Mouse (Mus musculus): ENCODE results near the gene Myrfl. TPM values are rescaled to one million over a fixed set of nuclear protein-coding genes. Genes with fewer than 3 reads are reported as not detected.

Gene Myrfl
- total and polyA plus RNA-seq, 2 experiments, result not detected

- Histone ChIP-seq H3K4me1 (ENCODE audit: control insufficient read depth, insufficient read depth, low read length) (no peaks in the 10 kb centered on the region), H3K36me3 (ENCODE audit: control insufficient read depth, insufficient read depth, low read length) (no peaks in the 10 kb centered on the region), H3K79me2 (ENCODE audit: control insufficient read depth, insufficient read depth, low read length) (no peaks in the 10 kb centered on the region), H3K9ac (ENCODE audit: low read depth, low read length) (no peak overlapping the region), H3K4me3 (ENCODE audit: insufficient read depth, low read depth, low read length) (no peak overlapping the region), H3K27ac (replicated peaks; ENCODE audit: insufficient read depth, low read depth, low read length) (no peak overlapping the region), H3K27me3 (ENCODE audit: control insufficient read depth, insufficient read depth, low read length) (no peaks in the 10 kb centered on the region)
- WGBS, result 56% methylated on average over 3 of the region's 3 CpGs
- DNase-seq (ENCODE audit: extremely low read depth, low read depth, low spot score), result no peak
- TF ChIP-seq CTCF (IDR thresholded peaks at IDR 0.05; ENCODE audit: low read depth, low read length) (no peak), POLR2A (IDR thresholded peaks at IDR 0.05; ENCODE audit: extremely low read depth, insufficient read depth, low read length) (no peak)
Observed at GRCm38 (mm10) chr10:116884552-116884951, 12.2 kb downstream of the Myrfl start.

DNA sequence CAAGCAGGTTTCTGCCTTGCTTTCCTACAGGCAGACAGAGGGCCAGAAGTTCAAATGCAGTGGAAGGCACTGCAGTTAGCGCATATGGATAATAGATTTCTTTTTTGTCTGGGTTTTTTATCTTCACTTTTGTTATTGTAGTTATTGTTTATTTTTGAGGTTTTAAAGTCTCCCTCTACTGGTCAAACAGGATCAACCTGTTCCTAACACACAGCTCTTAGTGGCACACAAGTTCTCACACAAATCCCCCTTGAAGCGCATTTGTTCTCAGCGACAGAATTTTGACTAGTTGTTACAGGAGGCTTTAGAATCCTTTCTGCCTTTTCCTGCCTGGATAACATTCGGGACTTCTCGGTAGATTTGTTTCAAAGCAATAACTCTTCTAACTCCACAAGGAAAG lies 13.2 kb downstream of the Myrfl start:
- no peak for TF ChIP-seq CTCF (IDR thresholded peaks at IDR 0.05; ENCODE audit: low read depth, low read length)
- no peak for TF ChIP-seq POLR2A (IDR thresholded peaks at IDR 0.05; ENCODE audit: extremely low read depth, insufficient read depth, low read length)
- no peaks in the 10 kb centered on the region for H3K4me1 ChIP-seq (ENCODE audit: control insufficient read depth, insufficient read depth, low read length)

DNA sequence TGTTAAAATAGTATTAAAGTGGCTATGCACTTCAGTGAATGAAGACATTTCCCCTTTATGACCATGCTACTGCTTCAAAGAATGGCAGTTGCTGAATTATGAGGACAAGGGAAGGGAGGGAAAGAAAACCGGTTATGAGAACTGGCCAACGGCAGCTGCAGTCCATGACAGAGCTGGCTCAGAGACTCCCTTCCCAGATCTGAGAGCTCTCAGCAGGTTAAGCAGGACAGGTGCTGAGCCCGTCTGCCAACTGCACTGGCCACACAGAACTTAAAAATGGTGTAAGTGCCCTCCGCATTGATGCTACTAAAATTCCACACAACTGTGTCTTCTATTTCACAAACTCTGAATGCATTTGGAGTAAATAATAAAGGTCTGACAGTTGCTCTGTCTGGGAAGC lies 19.3 kb downstream of the Myrfl start:
- Histone ChIP-seq H3K79me2 (ENCODE audit: control insufficient read depth, insufficient read depth, low read length) (no peaks in the 10 kb centered on the region), H3K36me3 (ENCODE audit: control insufficient read depth, insufficient read depth, low read length) (no peaks in the 10 kb centered on the region), H3K9ac (ENCODE audit: low read depth, low read length) (no peak overlapping the region), H3K4me1 (ENCODE audit: control insufficient read depth, insufficient read depth, low read length) (no peaks in the 10 kb centered on the region), H3K4me3 (ENCODE audit: insufficient read depth, low read depth, low read length) (no peak overlapping the region), H3K27me3 (ENCODE audit: control insufficient read depth, insufficient read depth, low read length) (no peaks in the 10 kb centered on the region), H3K27ac (replicated peaks; ENCODE audit: insufficient read depth, low read depth, low read length) (no peak overlapping the region)
- 95% methylated on average over 4 of the region's 4 CpGs for WGBS
- no peak for DNase-seq (ENCODE audit: extremely low read depth, low read depth, low spot score)
- TF ChIP-seq POLR2A (IDR thresholded peaks at IDR 0.05; ENCODE audit: extremely low read depth, insufficient read depth, low read length) (no peak), CTCF (IDR thresholded peaks at IDR 0.05; ENCODE audit: low read depth, low read length) (no peak)

More for the DNA sequence above, 13.2 kb downstream of the Myrfl start:
- H3K36me3 ChIP-seq (ENCODE audit: control insufficient read depth, insufficient read depth, low read length), result no peaks in the 10 kb centered on the region
- H3K27me3 ChIP-seq (ENCODE audit: control insufficient read depth, insufficient read depth, low read length), result no peaks in the 10 kb centered on the region
- H3K79me2 ChIP-seq (ENCODE audit: control insufficient read depth, insufficient read depth, low read length), result no peaks in the 10 kb centered on the region
- DNase-seq (ENCODE audit: extremely low read depth, low read depth, low spot score), result no peak
- 65% methylated on average over 5 of the region's 5 CpGs for WGBS
- no peak overlapping the region for H3K27ac ChIP-seq (replicated peaks; ENCODE audit: insufficient read depth, low read depth, low read length)
- no peak overlapping the region for H3K4me3 ChIP-seq (ENCODE audit: insufficient read depth, low read depth, low read length)
- H3K9ac ChIP-seq (ENCODE audit: low read depth, low read length), result no peak overlapping the region

DNA sequence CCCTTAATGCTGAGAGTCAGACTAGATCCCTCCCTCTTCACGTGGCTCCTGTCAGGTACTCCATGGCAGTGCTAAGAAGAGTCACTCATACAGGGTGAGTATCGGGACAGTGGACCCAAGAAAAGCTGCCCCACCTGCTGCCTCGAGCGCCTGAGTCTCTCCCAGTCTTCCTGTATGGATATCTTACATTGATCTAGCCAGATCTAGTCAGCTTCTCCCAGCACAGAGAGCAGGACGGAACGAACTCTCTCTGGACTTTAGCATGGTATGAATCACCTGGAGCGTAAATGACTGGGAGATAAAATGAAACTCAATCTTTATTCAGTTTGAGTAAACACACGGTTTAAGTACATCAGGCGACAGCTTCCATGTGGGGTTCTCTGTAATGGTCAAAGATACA lies 22.2 kb downstream of the Myrfl start:
- 67% methylated on average over 9 of the region's 9 CpGs for WGBS
- no peak overlapping the region for H3K4me3 ChIP-seq (ENCODE audit: insufficient read depth, low read depth, low read length)
- no peak for TF ChIP-seq CTCF (IDR thresholded peaks at IDR 0.05; ENCODE audit: low read depth, low read length)
- no peak for TF ChIP-seq POLR2A (IDR thresholded peaks at IDR 0.05; ENCODE audit: extremely low read depth, insufficient read depth, low read length)
- no peaks in the 10 kb centered on the region for H3K79me2 ChIP-seq (ENCODE audit: control insufficient read depth, insufficient read depth, low read length)
- H3K36me3 ChIP-seq (ENCODE audit: control insufficient read depth, insufficient read depth, low read length), result no peaks in the 10 kb centered on the region
- no peak for DNase-seq (ENCODE audit: extremely low read depth, low read depth, low spot score)
- H3K27me3 ChIP-seq (ENCODE audit: control insufficient read depth, insufficient read depth, low read length), result no peaks in the 10 kb centered on the region
- H3K4me1 ChIP-seq (ENCODE audit: control insufficient read depth, insufficient read depth, low read length), result no peaks in the 10 kb centered on the region
- H3K9ac ChIP-seq (ENCODE audit: low read depth, low read length), result no peak overlapping the region
- no peak overlapping the region for H3K27ac ChIP-seq (replicated peaks; ENCODE audit: insufficient read depth, low read depth, low read length)

DNA sequence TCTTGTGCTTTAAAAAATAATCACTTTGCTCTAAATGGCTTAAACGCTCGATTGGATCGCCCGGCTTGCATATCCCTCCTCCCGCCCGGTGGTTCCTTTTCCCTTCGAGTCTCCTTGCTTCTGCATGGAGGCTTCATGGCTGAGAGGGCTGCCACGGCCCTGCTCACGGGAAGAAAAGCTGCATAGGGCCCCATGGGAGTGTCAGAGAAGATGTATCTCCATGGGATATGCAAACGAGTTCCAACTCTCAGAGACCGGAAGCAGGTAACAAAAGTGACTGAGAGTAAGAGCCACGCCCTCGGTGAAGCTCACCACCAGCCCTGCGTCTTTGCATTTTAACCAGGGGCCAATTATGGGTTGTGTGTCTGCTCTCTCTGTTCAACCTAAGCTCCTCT lies 24.7 kb downstream of the Myrfl start:
- Histone ChIP-seq H3K4me3 (ENCODE audit: insufficient read depth, low read depth, low read length) (no peak overlapping the region), H3K4me1 (ENCODE audit: control insufficient read depth, insufficient read depth, low read length) (no peaks in the 10 kb centered on the region), H3K27me3 (ENCODE audit: control insufficient read depth, insufficient read depth, low read length) (no peaks in the 10 kb centered on the region), H3K36me3 (ENCODE audit: control insufficient read depth, insufficient read depth, low read length) (no peaks in the 10 kb centered on the region), H3K9ac (ENCODE audit: low read depth, low read length) (no peak overlapping the region), H3K27ac (replicated peaks; ENCODE audit: insufficient read depth, low read depth, low read length) (no peak overlapping the region), H3K79me2 (ENCODE audit: control insufficient read depth, insufficient read depth, low read length) (no peaks in the 10 kb centered on the region)
- TF ChIP-seq CTCF (IDR thresholded peaks at IDR 0.05; ENCODE audit: low read depth, low read length), result no peak
- TF ChIP-seq POLR2A (IDR thresholded peaks at IDR 0.05; ENCODE audit: extremely low read depth, insufficient read depth, low read length), result no peak
- DNase-seq (ENCODE audit: extremely low read depth, low read depth, low spot score), result no peak
- 85% methylated on average over 14 of the region's 14 CpGs for WGBS

GRCm38 (mm10) chr10:116871329-116872015 lies 25.2 kb downstream of the Myrfl start:
- Histone ChIP-seq H3K79me2 (ENCODE audit: control insufficient read depth, insufficient read depth, low read length) (no peaks in the 10 kb centered on the region), H3K4me1 (ENCODE audit: control insufficient read depth, insufficient read depth, low read length) (no peaks in the 10 kb centered on the region), H3K27ac (replicated peaks; ENCODE audit: insufficient read depth, low read depth, low read length) (no peak overlapping the region), H3K9ac (ENCODE audit: low read depth, low read length) (no peak overlapping the region), H3K4me3 (ENCODE audit: insufficient read depth, low read depth, low read length) (no peak overlapping the region), H3K27me3 (ENCODE audit: control insufficient read depth, insufficient read depth, low read length) (no peaks in the 10 kb centered on the region), H3K36me3 (ENCODE audit: control insufficient read depth, insufficient read depth, low read length) (no peaks in the 10 kb centered on the region)
- DNase-seq (ENCODE audit: extremely low read depth, low read depth, low spot score), result no peak
- WGBS, result 88% methylated on average over 12 of the region's 12 CpGs
- TF ChIP-seq POLR2A (IDR thresholded peaks at IDR 0.05; ENCODE audit: extremely low read depth, insufficient read depth, low read length) (no peak), CTCF (IDR thresholded peaks at IDR 0.05; ENCODE audit: low read depth, low read length) (no peak)

Data from liver, adult 2 months (tissue).